ENCODE assay signal across 20 mouse cellular contexts in genomic region chr19:43850026-43850425, GRCm38 (mm10).
DNase-seq lines count a peak whose midpoint lies in the region; TF ChIP-seq lines count a peak whose summit lies in the region.
"Had no signal": no experiment of that assay in that cellular context is flagged by ENCODE, and none has a peak within 500 bp of the region (broad histone marks: within the 10 kb centered on the region; RNA-seq: fewer than 3 reads in every experiment).

No protein-coding gene starts in this region.

- no peaks in the 10 kb centered on the region for H3K27me3 ChIP-seq in E14TG2a.4 (ENCODE audit: insufficient read depth, low read length)
- H3K27me3 ChIP-seq: embryonic facial prominence, embryonic 12.5 days; embryonic facial prominence, embryonic 15.5 days; forebrain, embryonic 12.5 days; forebrain, embryonic 15.5 days; heart, embryonic 13.5 days had no signal

- peak overlapping the region; percentile 46; the same call in 1 of the 2 replicates for H3K4me3 ChIP-seq in E14TG2a.4 (replicated peaks; ENCODE audit: low read length)
- H3K4me3 ChIP-seq: embryonic facial prominence, embryonic 12.5 days; embryonic facial prominence, embryonic 15.5 days; erythroblast, embryonic 14.5 days; forebrain, embryonic 12.5 days; forebrain, embryonic 15.5 days; heart, adult 2 months; heart, embryonic 10.5 days; heart, embryonic 13.5 days had no signal

- H3K4me1 ChIP-seq in E14TG2a.4 (replicated peaks; ENCODE audit: low read depth, low read length), result peaks cover 37% of the 10 kb centered on the region
- H3K4me1 ChIP-seq: embryonic facial prominence, embryonic 15.5 days; forebrain, embryonic 12.5 days; forebrain, embryonic 15.5 days; heart, embryonic 10.5 days; heart, embryonic 13.5 days had no signal

- TF ChIP-seq CTCF in E14TG2a.4 (conservative IDR thresholded peaks at IDR 0.05; ENCODE audit: low read length), result no peak

- peak; percentile 30 for DNase-seq in adrenal gland, adult 2 months
- DNase-seq in adrenal gland, adult 8-10 months, result no peak
- DNase-seq in ZHBTc4 (ENCODE audit: low read depth, low spot score), result peak; percentile 73
- DNase-seq in ovary, postnatal 36 days (ENCODE audit: low spot score), result no peak
- no peak for DNase-seq in spleen, postnatal 10 days (ENCODE audit: low spot score in 2 of 2)
- DNase-seq: adrenal gland, postnatal 14 days; cerebellum, adult 9-10 months; gastrocnemius, postnatal 10 days; heart, adult 2 months; heart, postnatal 14 days; heart, postnatal 4 days; kidney, adult 18-20 months had no signal

- peaks cover 81% of the 10 kb centered on the region for H3K36me3 ChIP-seq in E14TG2a.4 (ENCODE audit: insufficient read depth, low read length)

- H3K9me3 ChIP-seq in E14TG2a.4 (ENCODE audit: low read length), result no peaks in the 10 kb centered on the region
- H3K9me3 ChIP-seq: embryonic facial prominence, embryonic 12.5 days; embryonic facial prominence, embryonic 15.5 days; forebrain, embryonic 12.5 days; forebrain, embryonic 15.5 days; heart, embryonic 10.5 days; heart, embryonic 13.5 days had no signal

Comparison
In these comparisons a context has a peak if more than half of its experiments do, and no peak if none do; other contexts are left out.
1. DNase-seq: peak in adrenal gland, adult 2 months (single experiment) and ZHBTc4 (single experiment); none in adrenal gland, adult 8-10 months (single experiment), ovary, postnatal 36 days (single experiment) and spleen, postnatal 10 days (0 of 2).